Mouse (Mus musculus): Measurements from ENCODE around the gene Tmem79.
"Not testable (repeated sequence)": the region's sequence is repeated elsewhere in the genome, so short reads cannot be mapped to it uniquely, and the experiment has no call there.

Tmem79 gene

GRCm38 (mm10) chr3:88336058-88337013 is at the start of gene Tmem79, which contains the start of gene Smg5:
Tmem79 (minus strand) TSS chr3:88336148.
Smg5 (plus strand) TSS chr3:88336260.
- peak; percentile 93 for DNase-seq (ENCODE audit: low spot score)

DNA sequence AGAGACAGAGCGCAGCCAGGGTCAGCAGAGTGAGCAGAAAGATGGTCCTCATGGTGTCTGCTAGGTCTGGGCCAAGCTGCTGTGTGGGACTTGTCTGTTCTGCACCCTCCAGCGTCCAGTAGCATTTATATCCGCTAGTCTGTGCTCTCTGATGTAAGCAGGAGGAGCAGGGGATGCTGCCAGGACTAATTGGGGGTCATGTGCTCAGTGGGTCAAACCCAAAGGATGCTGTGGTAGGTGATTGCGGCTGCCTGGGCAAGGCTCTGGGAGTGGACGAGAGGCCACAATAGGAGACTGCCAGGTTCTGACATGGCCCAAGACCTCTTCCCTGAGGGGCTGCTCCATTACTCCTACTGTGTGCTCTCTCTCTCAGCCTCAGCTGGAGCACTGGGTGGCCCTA is 48.4 kb upstream of the Tmem79 start, which contains the start of gene Bglap:
Gene Bglap, minus strand, starts transcription at position 101 of the 400 bp plus-strand sequence.
- DNase-seq (ENCODE audit: low spot score): no peak

GRCm38 (mm10) chr3:88382383-88382782 is 46.4 kb upstream of the Tmem79 start:
- not testable (repeated sequence) for DNase-seq (ENCODE audit: low spot score)

- not testable (repeated sequence) for DNase-seq (ENCODE audit: low spot score)
These were observed 45.7 kb upstream of the Tmem79 start for GRCm38 (mm10) chr3:88381389-88382315.

DNA sequence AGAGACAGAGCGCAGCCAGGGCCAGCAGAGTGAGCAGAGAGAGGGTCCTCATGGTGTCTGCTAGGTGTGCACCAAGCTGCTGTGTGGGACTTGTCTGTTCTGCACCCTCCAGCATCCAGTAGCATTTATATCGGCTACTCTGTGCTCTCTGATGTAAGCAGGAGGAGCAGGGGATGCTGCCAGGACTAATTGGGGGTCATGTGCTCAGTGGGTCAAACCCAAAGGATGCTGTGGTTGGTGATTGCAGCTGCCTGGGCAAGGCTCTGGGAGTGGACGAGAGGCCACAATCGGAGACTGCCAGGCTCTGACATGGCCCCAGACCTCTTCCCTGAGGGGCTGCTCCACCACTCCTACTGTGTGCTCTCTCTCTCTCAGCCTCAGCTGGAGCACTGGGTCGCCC is 42.7 kb upstream of the Tmem79 start, which contains the start of gene Bglap2:
Gene Bglap2, minus strand, starts transcription at position 101 of the 400 bp plus-strand sequence.
- not testable (repeated sequence) for DNase-seq (ENCODE audit: low spot score)

DNA sequence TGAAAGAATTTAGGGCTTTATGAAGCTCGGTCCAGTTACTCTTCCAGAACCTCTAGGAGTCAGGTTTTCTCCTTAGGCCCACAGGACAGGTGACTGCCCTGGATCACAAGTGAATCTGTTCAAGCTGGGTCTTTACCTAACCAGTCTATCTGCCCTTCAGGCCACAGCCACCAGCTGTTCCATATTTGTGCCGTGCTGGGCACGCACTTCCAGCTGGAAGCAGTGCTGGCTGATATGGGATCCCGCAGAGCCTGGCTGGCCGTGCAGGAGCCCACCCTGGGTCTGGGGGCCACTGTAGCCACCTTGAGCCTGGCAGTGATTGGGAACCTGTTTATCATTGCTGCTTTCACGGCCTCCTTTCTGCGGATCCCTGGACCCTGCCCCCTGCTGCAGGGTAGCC is 40.7 kb upstream of the Tmem79 start:
- DNase-seq (ENCODE audit: low spot score): not testable (repeated sequence)

DNA sequence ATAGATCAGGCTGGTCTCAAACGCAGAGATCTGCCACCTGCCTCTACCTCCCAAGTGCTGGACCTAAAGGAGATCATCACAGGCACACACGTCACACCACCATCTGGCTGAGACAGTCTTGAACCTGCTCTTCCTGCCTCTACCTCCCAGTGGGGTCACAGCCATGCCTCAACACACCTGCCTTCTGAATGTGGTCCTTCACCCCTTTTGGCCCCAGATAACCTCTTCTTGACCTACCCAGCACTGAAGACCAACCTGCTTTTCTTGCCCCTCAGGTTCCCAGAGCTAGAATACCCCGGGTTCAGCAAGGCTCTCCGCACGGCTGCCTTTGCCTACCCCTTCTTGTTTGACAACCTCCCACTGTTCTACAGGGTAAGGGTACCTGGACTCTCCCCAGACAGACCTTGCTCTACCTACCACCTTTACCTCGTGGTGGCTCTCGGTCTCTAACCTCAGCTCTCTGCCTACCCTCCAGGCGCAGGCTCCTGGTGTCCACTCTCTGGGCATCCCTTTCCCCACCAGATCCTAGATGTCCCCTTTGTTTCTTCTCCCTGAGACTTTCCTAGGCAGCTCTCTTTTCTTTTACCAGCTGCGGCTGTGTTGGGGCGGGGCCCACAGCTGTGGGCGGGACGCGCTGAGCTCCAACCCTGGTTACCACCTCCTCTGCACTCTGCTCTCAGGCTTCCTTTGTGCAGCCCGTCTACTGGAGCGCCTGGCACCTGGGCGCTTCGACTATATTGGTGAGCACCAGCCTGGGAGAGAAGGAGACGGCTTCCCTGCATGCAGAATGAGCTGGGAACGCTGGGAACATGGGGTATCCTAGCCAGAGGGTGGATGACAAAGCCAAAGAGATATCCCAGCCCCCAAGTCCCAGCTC is 40.0 kb upstream of the Tmem79 start:
- not testable (repeated sequence) for DNase-seq (ENCODE audit: low spot score)

DNA sequence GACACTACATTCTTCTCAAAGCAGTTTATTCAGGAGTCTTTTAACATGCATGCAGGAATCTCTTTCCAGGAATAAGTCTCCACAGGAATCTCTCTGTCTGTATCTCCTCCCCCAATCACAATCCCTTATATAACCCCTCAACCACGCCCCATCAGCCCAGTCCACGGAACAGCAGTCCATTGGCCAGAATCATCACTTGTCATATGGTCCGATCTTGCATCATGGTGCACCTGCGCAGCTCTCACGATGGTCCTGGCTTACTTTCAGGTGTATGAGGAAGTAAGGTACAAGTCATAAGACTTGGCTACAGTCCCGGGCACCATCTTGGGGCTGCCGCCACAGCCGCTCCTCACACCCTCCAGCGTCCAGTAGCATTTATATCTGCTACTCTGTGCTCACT is 36.7 kb upstream of the Tmem79 start, which contains the start of gene Bglap3:
Gene Bglap3, minus strand, starts transcription at position 101 of the 400 bp plus-strand sequence.
- not testable (repeated sequence) for DNase-seq (ENCODE audit: low spot score)

GRCm38 (mm10) chr3:88368511-88368910 is 32.6 kb upstream of the Tmem79 start:
- DNase-seq (ENCODE audit: low spot score): not testable (repeated sequence)

DNA sequence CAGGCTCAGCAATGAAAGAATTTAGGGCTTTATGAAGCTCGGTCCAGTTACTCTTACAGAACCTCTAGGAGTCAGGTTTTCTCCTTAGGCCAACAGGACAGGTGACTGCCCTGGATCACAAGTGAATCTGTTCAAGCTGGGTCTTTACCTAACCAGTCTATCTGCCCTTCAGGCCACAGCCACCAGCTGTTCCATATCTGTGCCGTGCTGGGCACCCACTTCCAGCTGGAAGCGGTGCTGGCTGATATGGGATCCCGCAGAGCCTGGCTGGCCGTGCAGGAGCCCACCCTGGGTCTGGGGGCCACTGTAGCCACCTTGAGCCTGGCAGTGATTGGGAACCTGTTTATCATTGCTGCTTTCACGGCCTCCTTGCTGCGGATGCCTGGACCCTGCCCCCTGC is 31.6 kb upstream of the Tmem79 start:
- DNase-seq (ENCODE audit: low spot score): not testable (repeated sequence)

- not testable (repeated sequence) for DNase-seq (ENCODE audit: low spot score)
These were observed 31.0 kb upstream of the Tmem79 start for GRCm38 (mm10) chr3:88366830-88367428.

GRCm38 (mm10) chr3:88365705-88366361 is 29.9 kb upstream of the Tmem79 start:
- no peak for DNase-seq (ENCODE audit: low spot score)

- peak; percentile 81 for DNase-seq (ENCODE audit: low spot score)
These were observed 28.4 kb upstream of the Tmem79 start, which contains the start of gene Paqr6 for GRCm38 (mm10) chr3:88364337-88364736. Paqr6 (plus strand) TSS chr3:88364584.

GRCm38 (mm10) chr3:88363700-88364099 is 27.8 kb upstream of the Tmem79 start:
- peak; percentile 82 for DNase-seq (ENCODE audit: low spot score)

DNA sequence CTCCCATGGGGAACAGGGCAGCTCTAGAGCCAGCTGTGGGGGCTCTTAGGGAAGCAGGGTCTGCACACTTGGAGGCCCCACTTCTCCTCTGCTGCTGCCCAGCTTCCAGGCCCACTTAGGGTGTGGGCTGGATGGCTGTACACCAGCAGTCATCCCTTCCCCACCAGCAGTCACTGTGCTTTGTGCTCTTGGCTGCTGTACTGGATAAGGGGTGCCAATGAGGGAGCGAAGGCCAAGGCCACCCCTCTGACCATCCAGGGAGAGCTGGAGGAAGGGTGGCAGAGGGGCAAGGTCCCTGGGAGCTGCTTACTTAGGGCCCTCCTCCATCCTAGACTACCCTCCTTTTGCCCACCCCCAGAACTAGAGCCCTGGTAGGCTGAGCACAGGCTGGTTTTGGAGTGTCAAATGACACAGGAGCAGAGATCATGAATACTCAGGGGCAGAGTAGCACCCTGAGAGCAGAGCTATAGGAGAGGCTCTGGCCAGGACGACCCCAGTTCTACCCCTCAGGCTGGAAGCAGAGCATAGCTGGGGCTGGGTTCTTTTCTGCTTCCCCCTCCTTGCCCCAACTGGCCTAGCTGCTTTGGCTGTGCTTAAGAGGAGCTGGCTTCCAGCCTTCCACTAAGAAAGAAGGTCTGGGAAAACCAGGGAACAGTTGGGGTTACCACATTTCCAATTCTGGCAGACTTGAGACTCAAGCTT is 25.8 kb upstream of the Tmem79 start:
- DNase-seq (ENCODE audit: low spot score): no peak

GRCm38 (mm10) chr3:88361096-88361495 is 25.1 kb upstream of the Tmem79 start:
- no peak for DNase-seq (ENCODE audit: low spot score)

- DNase-seq (ENCODE audit: low spot score): no peak
These were observed 24.0 kb upstream of the Tmem79 start for GRCm38 (mm10) chr3:88359989-88360388.

GRCm38 (mm10) chr3:88359584-88359983 is 23.6 kb upstream of the Tmem79 start:
- DNase-seq (ENCODE audit: low spot score): no peak
